Comparison of ENCODE assay signal across 1 mouse cellular context in the genomic region with DNA sequence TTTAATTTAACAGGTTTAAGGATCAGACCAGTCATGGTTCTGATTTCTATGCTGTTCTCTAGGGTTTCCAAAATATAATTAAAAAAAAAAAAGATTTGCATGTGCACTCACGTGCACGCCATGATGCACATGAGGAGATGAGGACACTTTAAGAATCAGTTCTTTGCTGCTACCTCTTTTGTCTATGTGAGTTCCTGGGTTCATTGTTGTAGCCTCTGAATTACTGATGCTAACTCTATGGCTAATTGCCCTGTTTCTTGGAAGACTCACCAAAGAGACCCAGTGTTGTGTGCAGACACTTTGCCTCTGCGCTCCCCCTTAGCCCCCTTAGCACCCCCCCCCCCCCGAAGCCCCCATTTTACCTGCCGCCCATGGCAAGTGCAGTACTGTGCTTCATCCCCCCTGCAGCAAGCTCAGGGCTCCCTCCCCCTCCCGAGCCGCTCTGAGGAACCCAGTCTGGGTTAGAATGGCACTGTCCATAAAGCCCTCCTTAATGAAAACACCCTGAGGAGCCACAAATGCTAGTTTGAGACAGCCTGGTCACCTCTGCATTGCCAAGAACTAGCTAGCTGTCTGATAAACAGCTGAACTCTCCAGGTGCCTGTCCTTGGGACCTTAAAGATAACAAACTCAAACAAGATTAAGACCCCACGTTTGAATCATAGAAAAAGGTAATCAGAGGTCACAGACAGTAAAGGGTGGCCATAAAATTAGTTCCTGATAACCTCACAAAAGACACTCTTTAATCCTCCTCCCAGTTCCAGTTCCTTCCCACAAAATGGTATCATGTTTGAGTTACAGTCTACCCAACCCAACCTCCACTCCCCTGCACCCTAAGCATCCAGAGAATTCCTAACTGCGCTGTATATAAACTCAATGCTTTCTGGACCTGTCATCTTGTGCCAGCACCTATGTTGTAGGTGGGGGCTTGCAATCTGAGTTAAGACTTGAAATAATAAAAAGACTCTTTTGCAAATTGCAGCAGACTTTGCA.
TF ChIP-seq lines count a peak whose summit lies in the region.

No protein-coding gene starts in this region.

TF ChIP-seq in MEL, 35 proteins besides CTCF, POLR2A, EP300 and RAD21 (continued from another document):
- peak; percentile 73 for TF ChIP-seq ETS1 (IDR thresholded peaks at IDR 0.05; ENCODE audit: low read depth, low read length)
- peak; percentile 52 for TF ChIP-seq TAL1 (IDR thresholded peaks at IDR 0.05; ENCODE audit: low read length)
- peak; percentile 84 for TF ChIP-seq TCF12 (IDR thresholded peaks at IDR 0.05; ENCODE audit: low read depth, low read length)
- TF ChIP-seq UBTF (IDR thresholded peaks at IDR 0.05; ENCODE audit: borderline replicate concordance, insufficient read depth, low read depth, low read length), result no peak
- peak; percentile 57; the same call in 1 of the 2 replicates for TF ChIP-seq RCOR1 (IDR thresholded peaks at IDR 0.05; ENCODE audit: low read depth, low read length)
- no peak for TF ChIP-seq MYC (IDR thresholded peaks at IDR 0.05; ENCODE audit: low read depth, low read length)
